Mouse (Mus musculus): ENCODE results near the gene Mylpf.

Mylpf gene

GRCm38 (mm10) chr7:127232622-127233367 lies 24.1 kb downstream of the Mylpf start, which contains the start of the genes Zfp553 and Sept1:
Gene Zfp553, plus strand, starts transcription at chr7:127233061.
Gene Sept1, minus strand, starts transcription at chr7:127233130.
- TF ChIP-seq GATA4 (IDR thresholded peaks at IDR 0.05; ENCODE audit: insufficient replicate concordance, low read length) = peak; percentile 22; the same call in 1 of the 2 replicates

- no peak for TF ChIP-seq GATA4 (IDR thresholded peaks at IDR 0.05; ENCODE audit: insufficient replicate concordance, low read length)
These were observed 24.7 kb downstream of the Mylpf start for GRCm38 (mm10) chr7:127233368-127233749.

- TF ChIP-seq GATA4 (IDR thresholded peaks at IDR 0.05; ENCODE audit: insufficient replicate concordance, low read length) = no peak
These were observed 25.1 kb downstream of the Mylpf start for GRCm38 (mm10) chr7:127233765-127234164.

- TF ChIP-seq GATA4 (IDR thresholded peaks at IDR 0.05; ENCODE audit: insufficient replicate concordance, low read length) = no peak
These were observed 26.1 kb downstream of the Mylpf start for GRCm38 (mm10) chr7:127234777-127235176.

GRCm38 (mm10) chr7:127243361-127243867 lies 34.7 kb downstream of the Mylpf start:
- no peak for TF ChIP-seq GATA4 (IDR thresholded peaks at IDR 0.05; ENCODE audit: insufficient replicate concordance, low read length)

GRCm38 (mm10) chr7:127243870-127244657 lies 35.4 kb downstream of the Mylpf start, which contains the start of gene Zfp771:
Gene Zfp771, plus strand, starts transcription at chr7:127244274.
- no peak for TF ChIP-seq GATA4 (IDR thresholded peaks at IDR 0.05; ENCODE audit: insufficient replicate concordance, low read length)

GRCm38 (mm10) chr7:127244658-127245510 lies 36.2 kb downstream of the Mylpf start:
- TF ChIP-seq GATA4 (IDR thresholded peaks at IDR 0.05; ENCODE audit: insufficient replicate concordance, low read length) = no peak

- no peak for TF ChIP-seq GATA4 (IDR thresholded peaks at IDR 0.05; ENCODE audit: insufficient replicate concordance, low read length)
These were observed 43.7 kb downstream of the Mylpf start for GRCm38 (mm10) chr7:127252414-127252813.

GRCm38 (mm10) chr7:127253341-127253740 lies 44.7 kb downstream of the Mylpf start:
- TF ChIP-seq GATA4 (IDR thresholded peaks at IDR 0.05; ENCODE audit: insufficient replicate concordance, low read length) = no peak

GRCm38 (mm10) chr7:127253821-127254769 lies 45.4 kb downstream of the Mylpf start:
- no peak; the same call in 1 of the 2 replicates for TF ChIP-seq GATA4 (IDR thresholded peaks at IDR 0.05; ENCODE audit: insufficient replicate concordance, low read length)

- TF ChIP-seq GATA4 (IDR thresholded peaks at IDR 0.05; ENCODE audit: insufficient replicate concordance, low read length) = no peak
These were observed 46.3 kb downstream of the Mylpf start for GRCm38 (mm10) chr7:127255008-127255407.

- no peak for TF ChIP-seq GATA4 (IDR thresholded peaks at IDR 0.05; ENCODE audit: insufficient replicate concordance, low read length)
These were observed 47.3 kb downstream of the Mylpf start for GRCm38 (mm10) chr7:127255965-127256364.

GRCm38 (mm10) chr7:127256518-127256917 lies 47.8 kb downstream of the Mylpf start:
- TF ChIP-seq GATA4 (IDR thresholded peaks at IDR 0.05; ENCODE audit: insufficient replicate concordance, low read length) = no peak
